Comparison of ENCODE assay signal across 8 mouse cellular contexts in the genomic region with DNA sequence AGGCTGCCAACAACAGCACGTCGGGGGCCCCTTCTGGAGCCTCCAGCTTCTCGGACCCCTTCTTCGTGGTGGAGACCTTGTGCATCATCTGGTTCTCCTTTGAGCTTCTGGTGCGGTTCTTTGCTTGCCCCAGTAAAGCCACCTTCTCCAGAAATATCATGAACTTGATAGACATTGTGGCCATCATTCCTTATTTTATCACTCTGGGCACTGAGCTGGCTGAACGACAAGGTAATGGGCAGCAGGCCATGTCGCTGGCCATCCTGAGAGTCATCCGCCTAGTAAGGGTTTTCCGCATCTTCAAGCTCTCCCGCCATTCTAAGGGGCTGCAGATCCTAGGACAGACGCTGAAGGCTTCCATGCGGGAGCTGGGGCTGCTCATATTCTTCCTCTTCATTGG. TPM values are rescaled to one million over a fixed set of nuclear protein-coding genes. Genes with fewer than 3 reads are reported as not detected.
DNase-seq lines count a peak whose midpoint lies in the region; ATAC-seq and TF ChIP-seq lines count a peak whose summit lies in the region.

No protein-coding gene starts in this region.

- peaks cover 8% of the 10 kb centered on the region; the same call in 1 of the 2 replicates for H3K4me1 ChIP-seq in forebrain, embryonic 11.5 days (replicated peaks; ENCODE audit: control insufficient read depth, insufficient read depth, low read length)
- H3K4me1 ChIP-seq in limb, embryonic 13.5 days: peaks cover 14% of the 10 kb centered on the region
- H3K4me1 ChIP-seq in stomach, postnatal 0 days (replicated peaks; ENCODE audit: control insufficient read depth, insufficient read depth): no peaks in the 10 kb centered on the region

- H3K9ac ChIP-seq in forebrain, embryonic 11.5 days (ENCODE audit: low read length): peak overlapping the region; percentile 86
- H3K9ac ChIP-seq in limb, embryonic 13.5 days: 0 out of 2 replicates have a peak overlapping the region, but pooled peaks have one; percentile 77
- H3K9ac ChIP-seq in stomach, postnatal 0 days (ENCODE audit: low read length): no peak overlapping the region

- WGBS in forebrain, embryonic 11.5 days: 63% methylated on average over 12 of the region's 12 CpGs
- 52% methylated on average over 12 of the region's 12 CpGs for WGBS in limb, embryonic 13.5 days
- WGBS in stomach, postnatal 0 days: 49% methylated on average over 12 of the region's 12 CpGs

- ATAC-seq in forebrain, embryonic 11.5 days (replicated peaks; ENCODE audit: low FRiP score): no peak
- no peak for ATAC-seq in limb, embryonic 13.5 days (ENCODE audit: low FRiP score, low read depth)
- ATAC-seq in stomach, postnatal 0 days (ENCODE audit: low FRiP score, low TSS enrichment): no peak
- no peak for ATAC-seq in activated CD4-positive, CD25-positive, alpha-beta regulatory T cell, adult 4 months

- peak overlapping the region; percentile 90 for H3K27ac ChIP-seq in left cerebral cortex, adult 2 months
- no peak overlapping the region for H3K27ac ChIP-seq in forebrain, embryonic 11.5 days (ENCODE audit: low read depth, low read length)
- H3K27ac ChIP-seq in limb, embryonic 13.5 days: no peak overlapping the region
- no peak overlapping the region for H3K27ac ChIP-seq in stomach, postnatal 0 days (replicated peaks)

- H3K36me3 ChIP-seq in forebrain, embryonic 11.5 days (ENCODE audit: control insufficient read depth, insufficient read depth, low read length): no peaks in the 10 kb centered on the region
- H3K36me3 ChIP-seq in limb, embryonic 13.5 days: no peaks in the 10 kb centered on the region
- no peaks in the 10 kb centered on the region for H3K36me3 ChIP-seq in stomach, postnatal 0 days (ENCODE audit: control insufficient read depth, insufficient read depth, low read length)

- no peaks in the 10 kb centered on the region for H3K27me3 ChIP-seq in forebrain, embryonic 11.5 days (ENCODE audit: control insufficient read depth, insufficient read depth, low read length)
- peaks cover 13% of the 10 kb centered on the region for H3K27me3 ChIP-seq in limb, embryonic 13.5 days
- no peaks in the 10 kb centered on the region for H3K27me3 ChIP-seq in stomach, postnatal 0 days (ENCODE audit: control insufficient read depth, insufficient read depth, low read length)

- peak overlapping the region; percentile 90 for H3K4me3 ChIP-seq in left cerebral cortex, adult 2 months
- H3K4me3 ChIP-seq in forebrain, embryonic 11.5 days (ENCODE audit: low read depth, low read length): peak overlapping the region; percentile 66
- peak overlapping the region; percentile 69 for H3K4me3 ChIP-seq in limb, embryonic 13.5 days
- peak overlapping the region; percentile 61 for H3K4me3 ChIP-seq in stomach, postnatal 0 days (ENCODE audit: low read depth, low read length)

- no peak for TF ChIP-seq EP300 in stomach, postnatal 0 days (optimal IDR thresholded peaks at IDR 0.05)

- peak in 1 of 2 experiments; percentile 35 for DNase-seq in left cerebral cortex, adult 2 months (ENCODE audit: extremely low spot score in 1 of 2, low spot score in 2 of 2)
- DNase-seq in left cerebral cortex, adult 11 months (ENCODE audit: low spot score): no peak
- DNase-seq in cerebellum, adult 18-20 months: peak; percentile 11 to 20
- DNase-seq in forebrain, embryonic 11.5 days (ENCODE audit: low spot score): no peak
- no peak for DNase-seq in stomach, postnatal 0 days (ENCODE audit: low spot score)
- no peak for DNase-seq in urinary bladder, postnatal 36 days (ENCODE audit: low spot score in 2 of 2)

- no peak for TF ChIP-seq CTCF in left cerebral cortex, adult 2 months (IDR thresholded peaks at IDR 0.05)
- no peak for TF ChIP-seq CTCF in stomach, postnatal 0 days (IDR thresholded peaks at IDR 0.05; ENCODE audit: low read depth)

- H3K4me2 ChIP-seq in forebrain, embryonic 11.5 days (ENCODE audit: low read depth, low read length, severe bottlenecking): peak overlapping the region; percentile 84
- H3K4me2 ChIP-seq in limb, embryonic 13.5 days (replicated peaks): peak overlapping the region; percentile 90
- H3K4me2 ChIP-seq in stomach, postnatal 0 days (replicated peaks; ENCODE audit: low read depth): peak overlapping the region; percentile 99

- intact Hi-C loops in left cerebral cortex, adult 2 months (cut with DNase I): loop anchor here (1.0 kb wide), 1 partner anchor 97 kb away; no protein-coding TSS in a partner anchor

- H3K9me3 ChIP-seq in forebrain, embryonic 11.5 days (ENCODE audit: control insufficient read depth, low read length): no peaks in the 10 kb centered on the region; the same call in 1 of the 2 replicates
- no peaks in the 10 kb centered on the region for H3K9me3 ChIP-seq in limb, embryonic 13.5 days
- H3K9me3 ChIP-seq in stomach, postnatal 0 days (ENCODE audit: control insufficient read depth, low read length): no peaks in the 10 kb centered on the region

RNA-seq across cellular contexts. Expression of a gene that starts 1.1 kb away (rescaled TPM):
- 10 to 100 TPM; 34.9 to 35.3 TPM for total RNA-seq in left cerebral cortex, adult 2 months (2021)
- 9.2 and 9.5 TPM in 2 replicates for polyA plus RNA-seq in forebrain, embryonic 11.5 days (2014; fragmentation: Nextera tagmentation; extraction: Ambion mirVana)
- polyA plus RNA-seq in limb, embryonic 13.5 days (2015; fragmentation: Nextera tagmentation; extraction: Ambion mirVana): 1.6 TPM in 2 replicates
- polyA plus RNA-seq in stomach, postnatal 0 days (2015; fragmentation: Nextera tagmentation; extraction: Ambion mirVana): 0.15 and 0.34 TPM in 2 replicates
- polyA plus RNA-seq in activated CD4-positive, CD25-positive, alpha-beta regulatory T cell, adult 4 months (2017; shearing (Covaris generic)): 10 to 100 TPM in 1 of 2 experiments, 1 to 10 TPM in 1; 9.3 to 10.1 TPM

Comparison
In these comparisons a context has a peak if more than half of its experiments do, and no peak if none do; other contexts are left out.
1. DNase-seq: peak in cerebellum, adult 18-20 months (2 of 2); none in left cerebral cortex, adult 11 months (single experiment), forebrain, embryonic 11.5 days (single experiment), stomach, postnatal 0 days (single experiment) and urinary bladder, postnatal 36 days (0 of 2).
2. Peak in every context shown above with its lines, with median percentiles within 50 percentile points of each other: H3K4me3 ChIP-seq and H3K4me2 ChIP-seq.